Mouse (Mus musculus): ENCODE results near the gene Uri1.

The Uri1 gene

DNA sequence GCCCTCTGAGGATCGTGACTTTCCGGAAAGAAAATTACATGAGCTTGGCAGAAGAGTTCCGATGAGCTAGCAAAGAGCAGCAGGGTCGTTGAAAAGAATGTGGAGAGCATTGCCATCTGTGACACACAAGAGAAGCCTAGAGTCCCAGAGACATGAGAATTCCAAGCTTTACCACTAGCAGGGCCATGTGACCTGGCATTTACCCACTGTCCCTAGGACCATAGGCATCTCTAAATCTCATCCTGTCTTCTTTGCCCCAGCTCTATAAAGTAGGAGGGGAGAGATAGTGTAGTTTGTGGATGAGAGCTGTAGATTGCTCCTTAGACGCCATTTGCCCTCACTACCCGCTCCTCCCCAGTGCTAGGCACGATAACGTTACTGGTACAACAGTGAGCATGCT is at the start of gene Uri1:
Gene Uri1 (minus strand): TSS at position 101 of the 400 bp plus-strand sequence.
- DNase-seq (ENCODE audit: low spot score) = no peak

DNA sequence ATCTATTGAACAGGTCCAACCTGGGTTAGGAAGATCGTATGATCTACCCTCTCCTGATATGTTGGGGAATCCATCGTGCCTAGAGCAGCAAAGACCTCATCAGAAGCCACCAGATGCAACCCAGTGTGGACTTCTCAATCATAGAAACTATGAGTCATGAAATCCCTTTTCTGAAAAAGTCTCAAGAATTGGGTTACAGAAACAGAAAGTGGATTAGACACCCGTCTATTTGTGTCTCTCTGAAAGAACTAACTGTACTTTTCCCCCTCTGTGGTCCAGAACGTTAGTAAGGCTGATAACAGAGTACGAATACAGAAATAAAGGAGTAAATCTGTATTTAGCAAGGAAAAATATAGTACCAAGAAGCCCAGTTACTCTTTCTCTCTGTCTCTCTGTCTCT is 47.7 kb upstream of the Uri1 start:
- DNase-seq (ENCODE audit: low spot score) = no peak

DNA sequence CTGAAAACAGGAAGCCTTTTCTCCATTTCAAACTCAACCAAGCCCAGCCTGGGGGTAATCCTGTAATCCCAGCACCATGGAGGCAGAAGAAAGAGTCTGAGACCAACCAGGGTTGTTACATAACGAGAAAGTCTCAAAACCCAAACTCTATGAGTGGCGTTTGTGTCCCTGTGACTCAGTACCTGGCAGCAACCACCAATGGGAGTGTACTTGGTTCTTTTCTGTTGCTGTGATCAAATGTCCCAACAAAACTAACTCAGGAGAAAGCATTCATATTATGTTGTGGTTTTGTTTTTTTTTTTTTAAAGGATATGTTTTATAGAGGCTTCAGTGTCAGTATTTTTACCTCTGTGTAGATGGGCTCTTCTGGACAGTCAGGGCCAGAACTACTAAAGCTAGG is 47.3 kb upstream of the Uri1 start:
- no peak for DNase-seq (ENCODE audit: low spot score)

DNA sequence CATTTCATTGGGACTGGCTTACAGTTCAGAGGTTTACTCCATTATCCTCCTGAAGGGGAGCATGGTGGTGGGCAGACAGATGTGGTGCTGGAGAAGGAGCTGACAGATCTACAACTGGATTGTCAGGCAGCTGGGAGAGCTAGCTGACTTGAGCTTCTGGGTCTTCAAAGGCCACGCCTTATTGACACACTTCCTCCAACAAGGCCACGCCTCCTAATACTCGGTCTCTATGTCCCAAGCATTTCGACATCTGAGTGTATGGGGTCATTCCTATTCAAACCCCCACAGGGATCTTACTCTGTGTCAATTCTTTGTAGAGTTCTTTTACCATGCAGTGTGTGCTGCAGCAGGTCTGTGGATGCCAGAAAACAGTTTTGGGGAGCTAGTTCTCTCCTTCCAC is 41.1 kb upstream of the Uri1 start:
- DNase-seq (ENCODE audit: low spot score) = no peak

DNA sequence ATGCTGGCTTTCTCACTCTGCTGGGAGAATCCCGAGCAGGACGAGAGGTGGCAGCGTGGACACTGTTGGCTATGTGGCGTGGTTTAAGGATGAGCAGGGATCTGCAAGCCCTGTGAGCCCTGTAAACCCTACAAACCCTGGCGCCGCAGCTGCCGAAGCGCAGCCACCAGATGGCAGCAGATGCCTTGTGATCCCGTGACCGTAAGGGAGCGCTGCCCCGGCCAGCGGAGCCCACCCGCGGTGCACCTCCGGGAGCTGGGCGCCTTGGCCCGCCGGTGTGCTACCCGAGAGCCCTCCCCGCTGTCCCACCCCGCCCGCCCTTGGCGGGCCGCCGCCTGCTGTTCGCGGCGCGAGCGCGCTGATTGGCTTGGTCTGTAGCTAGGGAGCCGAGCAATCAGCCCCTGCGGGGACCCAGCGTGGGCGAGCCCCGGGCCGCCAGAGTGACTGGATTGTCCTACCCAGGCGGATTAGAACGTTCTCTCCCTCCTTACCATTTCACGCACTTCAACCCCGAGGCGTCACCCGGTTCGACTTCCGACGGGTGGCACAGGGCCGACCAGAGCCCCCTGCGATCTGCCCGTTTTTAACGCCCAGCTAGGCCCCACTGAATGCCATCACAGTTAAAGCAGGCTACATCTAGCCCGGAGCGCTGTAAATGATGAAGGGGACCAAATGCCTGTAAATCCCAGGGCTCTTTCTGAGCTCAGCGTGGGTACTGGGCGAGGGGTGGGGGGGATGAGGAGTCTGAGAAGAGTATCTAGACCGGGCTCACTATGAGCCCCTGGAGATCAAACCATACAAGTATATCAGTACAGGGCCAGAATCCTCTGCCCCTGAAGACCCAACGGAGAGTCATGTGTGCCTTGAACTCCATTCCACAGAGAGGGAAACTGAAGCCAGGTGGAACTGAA is 38.0 kb upstream of the Uri1 start:
- DNase-seq (ENCODE audit: low spot score) = peak; percentile 89

DNA sequence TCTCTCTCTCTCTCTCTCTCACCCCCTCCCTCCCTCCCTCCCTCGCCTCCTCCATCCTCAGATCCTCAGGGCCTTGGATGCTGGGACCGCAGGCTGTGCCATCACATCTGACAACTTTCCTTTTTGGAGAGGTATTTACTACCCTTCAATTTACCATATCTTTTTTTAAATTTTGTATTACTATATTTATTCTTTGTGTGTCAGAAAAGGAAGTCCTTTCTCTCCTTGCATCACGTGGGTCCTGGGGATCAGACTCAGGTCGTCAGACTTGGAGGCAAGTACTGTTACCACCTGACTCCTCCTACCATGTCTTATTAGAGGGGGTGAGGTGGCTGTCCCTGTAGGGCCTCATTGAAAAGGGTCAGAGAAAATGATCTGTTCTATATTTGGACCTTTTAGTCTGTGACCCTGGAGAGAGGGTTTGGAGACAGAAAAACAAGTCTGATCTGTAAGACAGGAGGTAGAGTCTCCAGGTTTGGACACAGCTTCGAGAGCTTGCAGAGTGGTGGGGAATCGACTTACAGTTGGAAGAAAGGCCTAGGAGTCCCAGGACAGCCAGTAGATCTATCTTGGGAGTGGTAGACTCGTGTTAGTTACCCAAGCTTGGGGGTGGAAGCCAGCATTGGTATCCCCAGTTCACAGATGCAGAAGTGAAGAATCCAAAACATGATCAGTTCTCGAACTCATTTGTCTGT is 36.4 kb upstream of the Uri1 start:
- no peak for DNase-seq (ENCODE audit: low spot score)

DNA sequence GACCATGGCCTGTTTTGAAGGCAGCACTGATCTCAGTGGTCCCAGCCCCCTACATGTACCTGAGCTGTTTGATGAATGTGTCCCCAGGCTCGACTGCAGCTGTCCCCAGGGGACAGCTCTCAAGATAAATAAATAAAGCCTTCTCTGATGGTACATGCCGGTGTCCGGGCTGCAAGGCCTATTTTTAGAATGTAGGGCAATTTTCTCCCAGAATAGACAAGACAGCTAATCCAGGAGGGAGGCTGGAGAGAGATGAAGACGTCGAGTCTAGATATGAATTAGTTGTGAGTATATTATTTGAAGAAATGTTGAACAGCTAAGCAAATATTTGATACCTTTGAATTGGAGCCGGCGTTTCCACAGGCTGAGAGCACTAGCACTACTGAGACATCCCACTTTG is 35.7 kb upstream of the Uri1 start:
- DNase-seq (ENCODE audit: low spot score) = no peak

DNA sequence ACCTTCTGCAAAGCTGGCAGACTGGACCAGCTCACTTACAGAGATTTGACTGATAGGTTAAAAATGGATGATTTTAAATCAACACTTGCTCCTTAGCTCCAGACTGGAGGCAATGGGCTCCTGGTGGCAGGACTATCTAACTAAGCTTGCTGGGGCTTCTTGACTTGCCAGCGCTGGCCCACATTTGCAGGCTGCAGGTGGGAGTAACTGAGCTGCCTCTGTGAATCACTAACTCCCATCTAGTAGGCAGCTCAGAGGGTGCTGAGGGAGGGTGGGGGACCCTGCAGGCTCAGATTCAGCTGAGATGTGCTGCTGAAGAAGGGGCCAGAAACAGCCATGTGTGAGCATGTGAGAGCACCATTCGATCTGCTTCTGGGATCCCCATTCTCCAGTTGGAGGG is 32.6 kb upstream of the Uri1 start:
- DNase-seq (ENCODE audit: low spot score) = no peak

DNA sequence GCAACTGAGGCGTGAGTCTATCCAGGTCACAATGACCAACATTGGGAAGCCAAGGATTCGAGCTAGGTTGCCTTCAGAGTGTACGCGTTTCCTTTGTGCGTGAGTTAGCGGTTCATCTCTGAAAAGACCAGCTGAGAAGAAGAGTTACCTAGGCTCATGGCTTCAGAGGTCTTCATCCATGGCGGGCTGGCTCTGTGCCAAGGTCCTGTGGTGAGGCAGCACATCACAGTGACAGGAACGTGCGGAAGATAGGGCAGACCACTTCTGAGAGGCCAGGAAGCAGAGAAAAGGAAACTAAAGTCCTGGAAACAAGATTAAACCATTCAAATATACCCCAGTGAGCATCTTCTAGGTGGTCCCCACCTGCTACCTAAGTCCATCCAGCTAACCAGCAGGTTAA is 30.9 kb upstream of the Uri1 start:
- DNase-seq (ENCODE audit: low spot score) = no peak

DNA sequence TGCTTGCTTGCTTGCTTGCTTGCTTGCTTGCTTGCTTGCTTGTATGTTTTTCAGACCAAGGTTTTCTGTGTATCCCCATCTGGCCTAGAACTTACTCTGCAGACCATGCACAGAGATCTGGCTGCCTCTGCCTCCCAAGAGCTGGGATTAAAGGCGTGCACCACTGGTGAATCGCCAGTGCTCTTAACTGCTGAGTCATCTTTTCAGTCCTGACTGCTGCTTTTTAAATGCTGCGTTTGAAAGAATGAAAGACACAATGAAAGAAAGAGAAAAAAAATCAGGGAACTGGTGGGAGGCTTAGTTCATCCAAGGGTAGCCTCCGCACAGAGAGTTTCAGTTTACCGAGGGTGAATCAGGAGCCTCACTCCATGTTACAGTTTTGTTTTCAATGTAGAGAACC is 23.9 kb upstream of the Uri1 start:
- no peak for DNase-seq (ENCODE audit: low spot score)

DNA sequence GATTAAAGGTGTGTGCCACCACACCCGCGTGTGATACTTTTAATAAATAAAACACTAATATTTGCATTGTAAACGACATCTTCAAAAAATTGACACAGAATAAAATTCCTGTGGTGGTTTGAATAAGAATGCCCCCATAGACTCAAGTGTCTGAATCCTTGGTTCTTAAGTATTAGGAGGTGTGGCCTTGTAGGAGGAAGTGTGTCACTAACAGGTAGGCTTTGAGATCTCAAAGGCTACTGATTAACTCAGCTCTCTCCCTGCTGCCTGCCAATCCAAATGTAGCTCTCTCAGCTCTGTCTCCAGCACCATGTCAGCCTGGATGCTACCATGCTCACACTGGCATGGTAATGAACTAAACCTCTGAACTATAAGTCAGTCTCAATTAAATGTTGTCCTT is 17.9 kb upstream of the Uri1 start:
- no peak for DNase-seq (ENCODE audit: low spot score)

DNA sequence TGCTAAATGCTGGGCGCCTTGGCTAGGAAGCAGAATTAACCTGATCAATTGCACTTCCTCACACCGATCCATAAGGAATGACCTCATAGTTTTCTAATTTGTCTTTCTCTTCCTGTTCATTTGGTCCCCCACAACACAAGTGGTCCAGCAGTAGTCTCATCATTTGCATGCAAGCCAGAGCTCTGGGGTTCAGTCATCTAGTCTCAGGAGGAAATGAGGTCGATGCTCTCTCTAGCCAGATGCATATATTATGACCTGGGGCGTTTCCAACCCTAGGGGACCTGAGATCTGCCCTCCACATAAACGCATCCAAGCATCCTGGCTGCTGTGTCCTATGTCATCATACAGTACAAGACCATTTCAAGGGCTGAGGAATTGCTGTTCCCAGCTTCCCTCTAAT is 14.2 kb upstream of the Uri1 start:
- DNase-seq (ENCODE audit: low spot score) = no peak

DNA sequence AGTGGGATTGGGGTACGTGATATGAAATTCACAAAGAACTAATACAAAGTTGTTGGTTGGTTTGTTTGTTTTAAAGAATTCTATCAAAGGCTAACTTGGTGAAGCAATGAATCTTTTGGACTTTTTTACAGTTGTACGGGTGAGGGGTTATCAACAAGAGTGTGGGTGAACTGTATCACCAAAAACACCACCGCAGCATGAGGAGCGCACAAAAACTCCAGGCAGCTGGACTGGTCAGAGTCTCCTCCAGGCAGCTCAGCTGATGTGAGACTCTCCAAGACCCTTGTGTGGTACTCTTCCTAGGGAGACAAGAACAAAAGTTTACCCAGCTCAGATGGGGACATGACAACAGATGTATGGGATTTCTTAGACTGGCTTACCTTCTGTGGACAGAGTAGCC is 7.8 kb upstream of the Uri1 start:
- DNase-seq (ENCODE audit: low spot score) = no peak

DNA sequence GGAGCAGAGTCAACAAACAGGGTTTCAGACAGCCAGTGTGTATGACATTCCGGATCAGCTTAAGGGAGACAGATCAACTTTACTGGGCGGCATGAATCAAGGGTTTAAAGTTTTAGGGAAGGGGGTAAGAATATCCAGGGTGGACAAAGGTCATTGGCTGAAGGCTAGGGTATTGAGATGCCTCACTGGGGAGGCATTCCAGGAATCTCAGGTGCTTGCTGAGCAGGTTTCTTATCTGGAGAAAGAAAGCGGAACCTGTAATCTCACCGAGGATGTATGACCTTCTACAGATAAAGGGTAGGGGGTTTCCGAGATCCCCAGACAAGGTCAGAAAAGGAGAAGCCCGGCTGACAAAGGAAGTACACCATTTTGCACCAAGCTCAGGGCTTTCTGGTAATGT is 7.3 kb upstream of the Uri1 start:
- no peak for DNase-seq (ENCODE audit: low spot score)

DNA sequence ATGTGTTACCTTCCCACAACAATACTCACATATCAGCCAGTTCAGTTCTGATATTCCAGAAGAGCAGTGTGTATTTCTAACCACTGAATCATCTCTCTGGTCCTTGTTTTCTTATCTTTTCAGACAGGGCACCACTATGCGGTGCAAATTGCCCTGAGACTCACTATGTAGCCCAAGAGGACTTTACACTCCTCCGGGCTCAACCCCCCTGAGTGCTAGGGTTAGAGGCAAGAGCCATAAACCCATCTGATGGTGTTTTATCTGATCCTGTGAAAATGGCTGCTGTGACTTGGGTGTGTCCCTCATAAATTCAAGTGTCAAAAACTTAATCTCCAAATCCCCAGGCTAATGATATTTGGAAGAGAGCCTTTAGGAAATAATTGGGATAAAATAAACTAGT is 6.6 kb upstream of the Uri1 start:
- no peak for DNase-seq (ENCODE audit: low spot score)

DNA sequence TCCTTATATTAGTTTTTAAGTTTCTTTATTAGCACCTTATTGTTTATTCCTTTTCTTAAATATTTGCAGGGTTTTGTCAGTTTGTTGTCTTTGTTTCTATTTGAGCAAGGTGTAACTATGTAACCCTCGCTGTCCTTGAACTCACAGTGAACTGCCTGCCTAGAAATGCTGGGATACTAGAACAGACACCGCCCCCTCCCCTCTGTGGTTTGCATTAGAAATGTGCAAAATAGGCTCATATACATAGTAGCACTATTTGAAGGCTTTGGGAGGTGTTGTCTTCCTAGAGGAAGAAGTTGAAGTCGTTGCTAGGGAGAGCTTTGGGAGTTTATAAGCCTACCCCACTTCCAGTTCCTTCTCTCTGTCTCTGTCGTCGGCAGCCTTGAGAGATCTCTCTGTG is 5.7 kb upstream of the Uri1 start:
- no peak for DNase-seq (ENCODE audit: low spot score)

DNA sequence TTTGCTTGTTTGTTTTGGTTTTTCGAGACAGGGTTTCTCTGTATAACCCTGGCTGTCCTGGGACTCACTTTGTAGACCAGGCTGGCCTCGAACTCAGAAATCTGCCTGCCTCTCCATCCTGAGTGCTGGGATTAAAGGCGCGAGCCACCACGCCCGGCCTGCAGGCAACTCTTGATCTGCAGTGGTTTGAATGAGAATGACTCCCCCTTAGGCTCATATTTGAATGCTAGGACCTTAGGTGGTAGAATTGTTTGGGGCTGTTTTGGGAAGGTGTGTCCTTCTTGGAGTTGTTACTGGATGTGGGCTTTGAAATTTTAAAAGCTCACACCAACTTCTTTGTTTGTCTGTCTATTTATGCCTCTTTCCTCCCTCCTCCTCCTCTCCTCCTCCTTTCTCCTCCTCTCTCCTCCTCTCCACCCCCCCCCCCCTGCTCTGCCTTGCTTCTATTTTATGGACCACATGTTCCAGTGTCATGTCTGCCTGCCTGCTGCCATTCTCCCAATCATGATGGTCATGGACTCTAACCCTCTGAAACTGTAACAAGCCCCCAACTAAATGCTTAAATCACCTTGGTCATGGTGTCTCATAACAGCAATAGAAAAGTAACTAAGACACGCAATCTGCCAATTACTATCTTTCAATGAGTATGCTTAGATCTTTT is 4.7 kb upstream of the Uri1 start:
- no peak for DNase-seq (ENCODE audit: low spot score)

DNA sequence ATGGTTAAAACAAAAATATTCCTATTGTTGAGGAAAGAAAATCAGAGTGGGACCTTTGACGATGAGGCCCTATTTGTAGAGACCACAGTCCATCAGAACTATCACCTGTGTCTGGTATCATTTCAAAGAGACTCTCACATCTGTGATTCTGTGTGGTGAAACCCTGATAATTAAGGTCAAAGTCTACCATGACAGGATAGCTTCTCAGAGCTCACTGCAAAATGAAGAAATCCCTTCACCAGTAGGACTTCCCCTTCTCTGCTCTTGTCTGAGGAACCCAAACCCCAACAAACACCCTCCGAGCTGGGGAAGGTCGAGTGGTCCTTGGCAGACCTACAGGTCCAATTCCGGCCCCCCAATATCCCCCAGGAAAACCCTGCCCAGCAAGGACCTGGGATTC is 1.5 kb upstream of the Uri1 start:
- DNase-seq (ENCODE audit: low spot score) = no peak

DNA sequence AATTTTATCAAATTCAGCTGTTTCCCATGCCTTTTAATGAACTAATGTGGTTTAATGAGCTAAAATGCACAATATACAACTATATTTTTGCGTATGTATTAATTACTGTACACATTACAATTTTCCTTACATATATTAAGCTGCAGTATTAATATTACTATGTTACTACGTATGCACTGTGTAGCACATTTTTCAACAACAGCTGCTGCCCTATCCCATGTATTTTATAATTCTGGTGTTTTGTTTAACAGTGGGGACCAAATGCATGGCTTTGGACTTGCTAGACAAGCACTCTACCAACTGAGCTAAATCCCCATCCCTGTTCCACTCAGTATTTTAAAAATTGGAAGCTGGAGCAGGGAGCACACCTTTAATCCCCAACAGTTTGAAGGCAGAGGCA is 3.6 kb downstream of the Uri1 start:
- no peak for DNase-seq (ENCODE audit: low spot score)

DNA sequence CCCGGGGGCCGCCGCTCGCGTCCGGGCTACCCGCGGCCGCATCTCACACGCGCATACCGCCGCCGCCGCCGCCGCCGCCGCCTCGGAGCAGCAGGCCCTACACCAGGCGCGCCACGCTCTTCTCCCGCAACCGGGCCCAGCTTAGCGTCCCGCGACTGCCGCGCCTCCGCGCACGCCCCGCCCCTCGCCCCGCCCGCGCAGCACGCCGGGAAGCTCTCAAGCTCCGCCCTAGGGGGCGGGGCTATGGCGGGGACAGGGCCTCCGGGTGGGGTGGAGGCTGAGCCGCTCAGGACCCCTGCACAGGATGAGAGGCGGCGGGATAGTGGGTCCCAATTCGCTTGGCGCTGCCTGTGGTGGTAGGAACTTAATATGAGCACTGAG is 4.0 kb downstream of the Uri1 start:
- peak; percentile 92 for DNase-seq (ENCODE audit: low spot score)

DNA sequence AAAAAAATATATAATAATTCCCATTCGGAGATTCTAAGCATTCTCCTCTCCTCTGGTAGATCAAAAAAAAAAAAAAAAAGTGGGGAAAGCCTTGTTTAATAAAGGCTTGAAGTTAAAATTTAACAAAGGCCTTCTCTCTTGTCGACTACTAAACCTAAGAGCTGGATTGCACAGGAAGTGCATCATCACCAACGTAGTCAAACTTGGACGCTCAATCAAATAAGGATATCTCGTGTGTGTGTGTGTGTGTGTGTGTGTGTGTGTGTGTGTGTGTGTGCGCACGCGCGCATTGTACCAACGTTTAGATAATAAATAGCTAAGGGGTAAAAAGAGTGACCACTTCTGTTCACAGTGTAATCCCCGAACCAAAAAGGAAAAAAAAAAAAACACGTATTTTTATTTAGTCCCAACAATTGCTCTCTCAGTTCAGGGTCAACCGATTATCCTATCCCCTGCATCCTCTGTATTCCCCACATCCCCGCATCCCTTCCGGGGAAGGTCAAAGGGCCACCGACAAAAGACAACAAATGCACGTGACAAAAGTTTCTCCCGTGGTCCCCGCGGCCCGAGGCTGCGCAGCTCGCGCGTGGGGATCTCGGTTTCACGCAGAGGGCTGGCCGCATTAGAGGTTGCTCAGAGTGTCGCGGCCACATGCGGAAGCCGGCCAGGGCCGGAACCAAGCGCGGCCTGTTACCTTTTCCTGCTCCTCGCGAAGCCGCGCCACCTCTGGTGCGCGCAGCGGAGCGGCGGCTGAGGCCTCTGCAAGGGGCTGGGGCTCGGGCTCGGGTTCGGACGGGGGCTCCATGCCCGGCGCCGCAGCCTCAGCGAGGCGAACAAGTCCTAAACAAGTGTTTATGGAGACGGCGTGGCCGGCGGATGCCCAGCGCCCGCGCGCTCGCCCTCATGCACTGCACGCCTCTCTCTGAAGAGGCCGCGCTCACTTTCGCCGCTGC is 4.7 kb downstream of the Uri1 start:
- peak; percentile 69 for DNase-seq (ENCODE audit: low spot score)

DNA sequence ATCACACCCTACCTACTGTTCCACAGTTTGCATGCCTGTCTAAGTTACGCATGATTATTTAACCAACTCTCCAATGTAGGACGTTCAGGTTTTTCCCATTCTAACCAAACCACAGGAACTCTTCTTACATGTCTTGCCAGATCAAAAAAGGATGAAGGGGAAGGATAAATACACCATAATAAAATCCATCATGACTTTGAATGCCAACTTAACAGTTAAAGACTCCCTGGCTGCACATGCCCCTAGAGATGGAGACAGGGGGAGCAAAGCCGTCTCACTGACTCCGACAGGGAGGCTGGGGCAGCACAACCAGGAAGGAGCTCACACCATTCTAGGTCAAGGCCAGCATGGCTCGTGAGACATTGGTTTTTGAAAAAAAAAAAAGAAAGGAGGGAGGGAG is 8.0 kb downstream of the Uri1 start:
- DNase-seq (ENCODE audit: low spot score) = no peak

Measured in ovary, postnatal 36 days (tissue).